ENCODE assay signal across 8 mouse cellular contexts in genomic region chr5:109745081-109745480, GRCm38 (mm10). TPM values are rescaled to one million over a fixed set of nuclear protein-coding genes. Genes with fewer than 3 reads are reported as not detected.
DNase-seq lines count a peak whose midpoint lies in the region; ATAC-seq and TF ChIP-seq lines count a peak whose summit lies in the region.
"Not testable (repeated sequence)": the region's sequence is repeated elsewhere in the genome, so short reads cannot be mapped to it uniquely, and the experiment has no call there.
"Had no signal": no experiment of that assay in that cellular context is flagged by ENCODE, and none has a peak within 500 bp of the region (broad histone marks: within the 10 kb centered on the region; RNA-seq: fewer than 3 reads in every experiment).

No protein-coding gene starts in this region.

- not testable (repeated sequence) for H3K27me3 ChIP-seq in G1E (ENCODE audit: insufficient read depth, low read length)

- not testable (repeated sequence) for H3K9me3 ChIP-seq in G1E (replicated peaks)

- peak; percentile 49 for ATAC-seq in G1E (ENCODE audit: extremely low read depth, insufficient number of reproducible peaks, low FRiP score, poor library complexity, severe bottlenecking)

- peak; percentile 23 for DNase-seq in 416B (ENCODE audit: low read depth)
- DNase-seq in B cell, adult 2 months = peak; percentile 5 to 7
- DNase-seq in G1E (ENCODE audit: low spot score) = not testable (repeated sequence)
- peak; percentile 46 for DNase-seq in MEL-GATA-1-ER (ENCODE audit: extremely low read depth, low read depth)
- DNase-seq in spleen, postnatal 36 days (ENCODE audit: low spot score in 2 of 2) = peak; percentile 4 to 17
- peak; percentile 3 for DNase-seq in thymus, postnatal 0 days (ENCODE audit: low spot score)

- H3K4me1 ChIP-seq in G1E (ENCODE audit: insufficient read depth, low read depth, low read length) = not testable (repeated sequence)

- not testable (repeated sequence) for H3K36me3 ChIP-seq in G1E (replicated peaks)

- not testable (repeated sequence) for TF ChIP-seq CTCF in G1E (IDR thresholded peaks at IDR 0.05; ENCODE audit: low read depth, low read length)

- H3K4me3 ChIP-seq in G1E (ENCODE audit: low read depth, low read length) = not testable (repeated sequence)

RNA-seq across cellular contexts. Expression of gene 4930522L14Rik, which starts 6.6 kb away (rescaled TPM):
- 32.4 and 34.4 TPM in 2 replicates for total RNA-seq in G1E (2014; fragmentation: Nextera tagmentation)
- total RNA-seq in G1E (2017) = 20.4 and 26.7 TPM in 2 replicates
- polyA plus RNA-seq in G1E (2012) = 0.10 and 0.28 TPM in 2 replicates
- 17.6 and 21.1 TPM in 2 replicates for polyA plus RNA-seq in thymus, postnatal 0 days (2015; fragmentation: Nextera tagmentation; extraction: Ambion mirVana)
- polyA plus RNA-seq: erythroblast, embryonic 14.5 days had no signal

RNA-seq across cellular contexts. Expression of gene 5430403G16Rik, which starts 54.2 kb away (rescaled TPM):
- total RNA-seq in G1E (2014; fragmentation: Nextera tagmentation) (19.3 and 25.5 TPM in 2 replicates), G1E (2017) (3.5 and 5.0 TPM in 2 replicates)
- polyA plus RNA-seq in G1E (2012) = 0.08 and 0.15 TPM in 2 replicates
- 2.0 and 2.5 TPM in 2 replicates for polyA plus RNA-seq in thymus, postnatal 0 days (2015; fragmentation: Nextera tagmentation; extraction: Ambion mirVana)
- polyA plus RNA-seq: adrenal gland, adult 2 months; erythroblast, embryonic 14.5 days had no signal

Comparison
In these comparisons a context has a peak if more than half of its experiments do, and no peak if none do; other contexts are left out.
1. RNA of gene 4930522L14Rik, which starts 6.6 kb away (polyA plus RNA-seq): 17.6 to 21.1 TPM in thymus, postnatal 0 days; 0.10 to 0.28 TPM in G1E; every median in the first group is over 10 times any median in the second.